Mouse (Mus musculus): ENCODE data around the gene Ptgr1. TPM values are rescaled to one million over a fixed set of nuclear protein-coding genes. Genes with fewer than 3 reads are reported as not detected.

Ptgr1 gene
- polyA plus RNA-seq, 1 experiment from 2014 or later, result 6.1 TPM

Other genes with a start within 250 kb of the Ptgr1 start
- gene Olfr267, start 199.4 kb downstream of the Ptgr1 start, polyA plus RNA-seq (2015; fragmentation: Nextera tagmentation; extraction: Ambion mirVana), result not detected in 2 replicates
- gene Ecpas, start 74.4 kb downstream of the Ptgr1 start, polyA plus RNA-seq (2015; fragmentation: Nextera tagmentation; extraction: Ambion mirVana), result 28.4 and 28.8 TPM in 2 replicates
- 0.52 and 1.1 TPM in 2 replicates for gene Zkscan16, start 43.5 kb downstream of the Ptgr1 start, polyA plus RNA-seq (2015; fragmentation: Nextera tagmentation; extraction: Ambion mirVana)
- 5.5 and 6.4 TPM in 2 replicates for gene Dnajc25, start 7.9 kb upstream of the Ptgr1 start, polyA plus RNA-seq (2015; fragmentation: Nextera tagmentation; extraction: Ambion mirVana)
- gene Gm20503, start 16.1 kb upstream of the Ptgr1 start, polyA plus RNA-seq (2015; fragmentation: Nextera tagmentation; extraction: Ambion mirVana), result 9.2 and 10.6 TPM in 2 replicates
- gene Gng10, start 48.0 kb upstream of the Ptgr1 start, polyA plus RNA-seq (2015; fragmentation: Nextera tagmentation; extraction: Ambion mirVana), result 150 and 154 TPM in 2 replicates
- gene AI481877, start 151.9 kb upstream of the Ptgr1 start, polyA plus RNA-seq (2015; fragmentation: Nextera tagmentation; extraction: Ambion mirVana), result not detected in 2 replicates
- 17.3 and 19.2 TPM in 2 replicates for gene Ugcg, start 202.1 kb upstream of the Ptgr1 start, polyA plus RNA-seq (2015; fragmentation: Nextera tagmentation; extraction: Ambion mirVana)